ENCODE assay signal across 9 mouse cellular contexts in the genomic region with DNA sequence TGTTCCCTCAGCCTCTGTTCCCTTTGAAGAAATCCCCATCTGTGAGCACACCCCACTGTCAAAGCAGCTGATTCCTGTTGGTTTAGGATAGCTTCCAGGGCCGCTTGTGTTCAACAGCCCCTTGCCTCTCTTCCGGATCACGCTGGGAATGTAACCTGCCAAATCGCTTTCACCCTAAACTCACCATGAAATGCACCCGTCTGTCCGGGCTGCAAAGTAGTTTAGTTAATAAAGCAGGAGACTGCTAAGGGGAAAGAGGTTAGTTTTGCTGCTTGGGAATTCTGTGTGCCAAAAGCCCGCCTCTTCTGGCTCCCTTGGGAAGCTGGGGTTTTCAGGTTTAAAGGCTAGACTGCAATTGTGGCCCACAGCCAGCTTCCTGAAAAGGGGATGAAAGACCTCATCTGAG.
DNase-seq lines count a peak whose midpoint lies in the region; ATAC-seq lines count a peak whose summit lies in the region.
"Had no signal": no experiment of that assay in that cellular context is flagged by ENCODE, and none has a peak within 500 bp of the region (broad histone marks: within the 10 kb centered on the region; RNA-seq: fewer than 3 reads in every experiment).

No protein-coding gene starts in this region.

- H3K4me2 ChIP-seq in intestine, embryonic 14.5 days (ENCODE audit: low read length), result peak overlapping the region; percentile 22; the same call in 1 of the 2 replicates
- no peak overlapping the region for H3K4me2 ChIP-seq in intestine, embryonic 15.5 days (replicated peaks)

- H3K9me3 ChIP-seq in intestine, embryonic 14.5 days (ENCODE audit: control insufficient read depth, low read length), result no peaks in the 10 kb centered on the region
- no peaks in the 10 kb centered on the region for H3K9me3 ChIP-seq in intestine, embryonic 15.5 days
- H3K9me3 ChIP-seq: G1E had no signal

- H3K27ac ChIP-seq in intestine, embryonic 14.5 days (ENCODE audit: low read depth), result no peak overlapping the region
- H3K27ac ChIP-seq in intestine, embryonic 15.5 days, result no peak overlapping the region

- no peaks in the 10 kb centered on the region for H3K27me3 ChIP-seq in intestine, embryonic 14.5 days (replicated peaks; ENCODE audit: control insufficient read depth, insufficient read depth, low read length)
- no peaks in the 10 kb centered on the region for H3K27me3 ChIP-seq in intestine, embryonic 15.5 days (replicated peaks)

- no peak for ATAC-seq in intestine, embryonic 14.5 days (replicated peaks; ENCODE audit: low FRiP score, low TSS enrichment, low read depth)
- ATAC-seq in intestine, embryonic 15.5 days, result no peak

- H3K4me3 ChIP-seq in intestine, embryonic 14.5 days (ENCODE audit: low read depth, low read length), result no peak overlapping the region
- H3K4me3 ChIP-seq in intestine, embryonic 15.5 days (replicated peaks), result no peak overlapping the region

- no peaks in the 10 kb centered on the region for H3K36me3 ChIP-seq in intestine, embryonic 14.5 days (ENCODE audit: control insufficient read depth, insufficient read depth, low read length)
- no peaks in the 10 kb centered on the region for H3K36me3 ChIP-seq in intestine, embryonic 15.5 days
- H3K36me3 ChIP-seq: G1E had no signal

- no peak for DNase-seq in intestine, embryonic 14.5 days (ENCODE audit: low spot score)
- peak; percentile 16 to 50 for DNase-seq in adrenal gland, postnatal 36 days
- DNase-seq in gastrocnemius, postnatal 25 days, result peak; percentile 33
- DNase-seq in kidney, adult 11 months, result peak; percentile 41
- DNase-seq in mesoderm, embryonic 11.5 days (ENCODE audit: low read depth, low spot score), result peak; percentile 31
- no peak for DNase-seq in spleen, postnatal 14 days (ENCODE audit: low spot score in 2 of 2)
- no peak for DNase-seq in adipocyte (ENCODE audit: low spot score)

- 20% methylated on average over 7 of the region's 7 CpGs for WGBS in intestine, embryonic 14.5 days
- 40% methylated on average over 7 of the region's 7 CpGs for WGBS in intestine, embryonic 15.5 days

- no peak overlapping the region for H3K9ac ChIP-seq in intestine, embryonic 14.5 days (ENCODE audit: low read length)
- H3K9ac ChIP-seq in intestine, embryonic 15.5 days, result no peak overlapping the region

- H3K4me1 ChIP-seq in intestine, embryonic 14.5 days (replicated peaks; ENCODE audit: control insufficient read depth, insufficient read depth, low read length), result no peaks in the 10 kb centered on the region
- H3K4me1 ChIP-seq in intestine, embryonic 15.5 days (replicated peaks), result no peaks in the 10 kb centered on the region

Comparison
In these comparisons a context has a peak if more than half of its experiments do, and no peak if none do; other contexts are left out.
1. DNase-seq: peak in adrenal gland, postnatal 36 days (2 of 2), gastrocnemius, postnatal 25 days (single experiment), kidney, adult 11 months (single experiment) and mesoderm, embryonic 11.5 days (single experiment); none in intestine, embryonic 14.5 days (single experiment), spleen, postnatal 14 days (0 of 2) and adipocyte (single experiment).